Mouse (Mus musculus) ovary, adult 18-20 months (tissue): ENCODE measurements around the gene Ankrd33b.

ENCODE experiments used
- DNase-seq: peaks from one replicate; pipeline ENCODE4 v3.0.0; 2022; ENCODE audit warnings: low spot score, mixed read lengths

The Ankrd33b gene

DNA sequence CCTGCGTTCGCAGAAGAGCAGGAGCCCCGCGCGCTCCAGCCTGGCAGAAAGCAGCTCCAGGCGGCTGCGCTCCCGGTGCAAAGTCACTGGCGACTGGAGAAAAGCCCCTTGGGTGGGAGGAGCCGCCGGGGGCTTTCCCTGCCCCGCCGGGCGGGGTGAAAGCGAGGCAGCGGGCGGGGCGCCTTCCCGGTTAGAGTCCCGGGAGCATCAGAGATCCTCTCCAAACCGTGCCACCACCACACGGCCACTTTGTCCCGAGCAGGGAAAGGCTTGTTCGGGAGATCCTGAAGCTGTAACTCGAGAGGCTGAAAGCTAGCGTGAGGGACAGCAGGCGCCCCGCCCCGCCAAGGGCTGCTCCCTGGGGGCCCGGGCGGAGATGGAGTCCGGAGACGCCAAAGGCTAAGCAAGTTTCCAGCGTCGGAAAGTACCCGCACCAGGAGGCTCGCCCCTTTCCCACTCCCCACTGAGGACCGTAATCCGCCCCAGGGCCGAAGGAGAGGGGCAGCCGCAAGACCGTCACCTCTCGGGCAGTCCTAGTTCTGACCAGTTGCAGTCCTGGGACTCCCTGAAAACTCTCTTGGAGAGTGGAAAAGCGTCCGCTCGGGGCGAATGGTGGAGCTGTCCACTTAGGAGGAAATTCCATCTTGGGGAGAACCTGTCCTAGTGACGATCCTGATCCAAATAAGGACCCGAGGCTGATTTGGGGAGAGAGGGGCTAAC, at the start of gene Ankrd33b:
TSS of gene Ankrd33b (minus strand) at position 246 of the 720 bp plus-strand sequence.
- DNase-seq, result no peak

- no peak for DNase-seq
Measured at GRCm38 (mm10) chr15:31415181-31415580, 47.7 kb upstream of the Ankrd33b start.

GRCm38 (mm10) chr15:31414179-31414898, 46.8 kb upstream of the Ankrd33b start:
- DNase-seq, result no peak

DNA sequence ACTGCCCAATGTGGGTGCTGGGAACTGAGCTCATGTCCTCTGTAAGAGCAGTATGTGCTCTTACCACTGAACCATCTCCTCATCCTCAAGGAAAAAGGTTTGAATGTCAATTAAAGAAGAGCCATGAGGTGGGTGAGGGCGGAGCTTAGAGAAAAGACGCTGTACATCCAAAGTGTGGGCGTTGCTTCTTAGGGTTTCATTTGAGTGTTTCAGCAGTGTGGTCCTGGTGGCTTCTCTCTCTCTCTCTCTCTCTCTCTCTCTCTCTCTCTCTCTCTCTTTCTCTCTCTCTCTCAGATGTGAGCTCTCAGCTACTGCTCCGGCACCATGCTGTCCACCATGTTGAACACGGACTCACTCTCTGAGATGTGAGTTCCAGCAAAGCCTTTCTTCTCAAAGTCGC, 46.1 kb upstream of the Ankrd33b start:
- DNase-seq, result no peak

GRCm38 (mm10) chr15:31412933-31413332, 45.4 kb upstream of the Ankrd33b start:
- no peak for DNase-seq

DNA sequence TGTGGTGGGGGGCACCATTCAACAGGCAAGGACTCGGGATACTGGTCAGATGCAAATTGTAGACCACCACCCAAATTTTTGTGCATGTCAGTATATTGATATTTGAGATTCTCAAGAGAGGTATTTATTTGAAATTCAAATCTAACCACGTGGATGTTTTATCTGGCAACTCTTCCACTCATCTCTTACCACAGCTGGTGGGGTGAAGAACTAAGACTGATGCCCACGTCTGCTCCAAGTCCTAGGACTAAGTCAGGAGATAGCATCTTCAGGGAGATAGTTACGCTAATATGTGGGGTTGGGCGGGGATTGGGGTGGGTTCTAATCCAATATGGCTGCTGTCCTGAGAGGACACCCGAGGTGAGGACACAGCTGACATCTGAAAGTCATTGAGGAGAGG, 44.9 kb upstream of the Ankrd33b start:
- no peak for DNase-seq

DNA sequence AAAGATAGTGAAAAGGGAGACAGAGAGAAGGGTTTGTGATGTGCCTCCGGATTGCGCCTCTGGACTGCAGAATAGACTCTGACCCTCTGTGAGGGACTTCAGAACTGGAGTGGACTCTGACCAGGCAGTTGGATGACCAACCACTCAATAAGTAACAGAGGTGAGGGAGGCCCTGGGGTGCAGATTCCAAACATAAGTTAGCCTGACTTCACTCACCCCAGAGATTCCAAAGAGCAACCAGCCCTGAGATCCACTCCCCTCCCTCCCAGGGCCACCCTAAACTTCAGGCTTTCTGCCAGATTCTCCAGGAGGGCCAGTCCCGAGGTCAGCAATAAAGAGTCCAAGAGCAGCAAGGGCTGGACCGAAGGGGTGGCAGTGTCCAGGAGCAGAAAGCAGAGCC, 40.0 kb upstream of the Ankrd33b start:
- no peak for DNase-seq

- DNase-seq, result no peak
Measured at GRCm38 (mm10) chr15:31406881-31407280, 39.4 kb upstream of the Ankrd33b start.

- no peak for DNase-seq
Measured at GRCm38 (mm10) chr15:31404346-31404745, 36.8 kb upstream of the Ankrd33b start.

DNA sequence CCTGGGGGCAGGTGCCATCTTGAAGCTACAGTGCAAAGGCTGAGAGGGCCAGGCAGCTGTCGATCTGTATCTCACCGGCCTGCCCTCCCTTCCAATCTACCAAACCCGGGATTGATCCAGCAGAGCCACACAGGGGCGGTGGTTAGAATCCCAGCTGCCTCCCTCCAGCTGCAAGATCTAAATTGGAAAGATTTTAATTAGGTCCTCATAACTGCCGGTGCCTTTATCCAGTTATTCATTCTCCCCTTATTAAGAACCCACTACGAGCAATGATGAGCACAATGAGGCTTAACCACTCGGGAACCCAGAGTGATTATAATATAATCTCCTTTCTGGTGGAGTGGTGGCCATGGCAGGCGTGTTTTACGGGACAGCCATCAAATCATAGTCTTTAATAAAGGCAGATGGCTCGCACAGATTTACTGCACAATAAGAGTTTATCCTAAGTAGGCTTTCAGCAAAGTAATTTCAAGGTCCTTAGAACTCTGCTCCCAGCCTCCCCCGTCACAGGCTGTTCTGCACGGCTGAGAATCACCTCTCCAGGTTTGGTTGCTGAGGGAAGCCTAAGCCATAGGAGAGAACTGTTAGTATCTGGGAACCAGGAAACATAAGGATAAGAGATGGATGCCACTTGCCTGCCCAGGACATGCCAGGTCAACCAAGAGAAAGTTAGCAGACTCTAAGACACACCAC, 34.8 kb upstream of the Ankrd33b start:
- DNase-seq, result no peak

- no peak for DNase-seq
Measured at GRCm38 (mm10) chr15:31400974-31401373, 33.4 kb upstream of the Ankrd33b start.

DNA sequence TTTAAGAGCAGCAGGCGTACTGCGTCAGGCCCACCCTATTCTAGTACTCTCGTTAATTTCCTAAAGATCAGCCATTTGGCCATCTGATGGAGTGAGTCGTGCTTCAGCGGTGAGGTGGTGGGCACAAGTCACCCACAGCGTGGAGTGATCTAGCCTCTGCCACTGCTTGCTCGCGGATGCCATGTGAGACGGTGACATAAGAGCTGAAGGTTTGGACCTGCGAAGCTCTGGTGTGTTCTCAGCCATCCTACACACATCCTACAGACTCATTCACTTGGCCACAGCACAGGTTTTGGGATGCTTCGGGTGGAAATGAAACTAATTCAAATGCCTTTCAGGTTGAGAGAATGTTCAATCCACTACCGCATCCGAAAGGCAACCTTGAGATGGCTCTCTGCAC, 31.2 kb upstream of the Ankrd33b start:
- DNase-seq, result no peak

DNA sequence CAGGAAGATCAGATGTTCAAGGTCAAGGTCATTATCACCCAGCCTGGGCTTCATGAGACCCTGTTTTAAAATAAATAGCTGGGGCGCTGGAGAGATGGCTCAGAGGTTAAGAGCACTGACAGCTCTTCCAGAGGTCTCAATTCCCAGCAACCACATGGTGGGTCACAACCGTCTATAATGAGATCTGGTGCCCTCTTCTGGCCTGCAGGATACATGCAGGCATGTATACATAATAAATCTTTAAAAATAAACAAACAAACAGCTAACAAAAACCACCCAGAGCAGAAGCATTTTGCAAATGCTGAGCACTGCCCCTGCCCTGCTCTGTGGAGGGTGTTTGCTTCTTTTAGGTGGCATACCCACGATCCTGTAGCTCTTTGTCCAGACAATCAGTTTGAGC, 29.9 kb upstream of the Ankrd33b start:
- DNase-seq, result no peak

DNA sequence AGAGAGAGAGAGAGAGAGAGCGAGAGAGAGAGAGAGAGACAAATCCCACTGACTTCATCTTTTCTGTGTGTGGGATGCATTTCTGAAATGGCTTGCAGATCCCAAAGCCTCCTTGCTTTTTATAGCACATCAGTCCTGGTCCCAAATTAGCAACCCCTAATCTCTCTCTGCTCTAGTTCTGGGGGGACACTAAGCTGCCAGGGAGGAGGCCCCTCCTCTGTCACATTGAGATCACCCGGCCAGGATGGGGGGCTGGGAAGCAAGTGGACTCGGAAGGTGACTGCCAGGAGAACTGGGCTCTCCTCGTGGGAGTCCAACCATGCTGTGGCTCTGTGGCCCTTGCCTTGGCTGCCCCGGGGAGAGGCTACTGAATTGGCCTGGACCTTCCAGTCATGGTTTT, 29.2 kb upstream of the Ankrd33b start:
- DNase-seq, result no peak

DNA sequence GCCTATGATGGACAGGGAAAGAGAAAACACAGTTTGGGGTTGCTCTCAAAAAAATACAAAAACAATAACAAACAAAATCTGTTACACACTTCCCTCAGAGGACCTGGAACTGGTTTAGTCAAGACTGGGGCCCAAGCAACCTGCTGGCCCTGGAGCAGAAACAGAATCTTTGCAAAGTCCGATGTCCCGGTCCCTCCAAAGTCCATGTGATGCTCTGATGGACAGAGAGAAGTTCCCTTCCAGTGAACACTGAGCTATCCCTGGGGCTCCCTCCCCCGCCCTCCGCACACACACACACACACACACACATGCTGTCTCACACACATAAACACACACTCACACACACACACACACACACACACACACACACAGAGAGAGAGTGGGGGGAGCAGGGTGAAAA, 28.5 kb upstream of the Ankrd33b start:
- no peak for DNase-seq

GRCm38 (mm10) chr15:31393402-31393801, 25.9 kb upstream of the Ankrd33b start:
- no peak for DNase-seq

GRCm38 (mm10) chr15:31392705-31393104, 25.2 kb upstream of the Ankrd33b start:
- DNase-seq, result no peak

DNA sequence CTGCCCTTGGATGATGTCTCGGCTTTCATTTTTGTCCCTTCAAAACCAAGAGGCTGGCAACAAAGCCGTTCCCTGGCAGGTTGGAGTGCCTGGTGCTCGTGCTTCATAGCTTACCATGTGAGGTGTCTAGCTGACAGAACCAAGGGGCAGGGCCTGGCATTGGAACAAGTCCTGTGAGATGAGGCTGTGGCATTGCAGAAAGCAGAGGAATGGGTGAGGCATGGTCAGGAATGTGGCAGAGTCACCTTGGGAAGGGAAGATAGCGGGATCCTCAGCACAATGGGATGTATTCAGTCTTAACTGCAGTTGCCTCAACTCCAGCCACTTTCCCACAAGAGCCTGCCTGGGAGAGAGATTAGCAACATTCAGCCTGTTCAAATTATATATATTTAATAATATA, 24.6 kb upstream of the Ankrd33b start:
- DNase-seq, result no peak

GRCm38 (mm10) chr15:31381936-31382468, 14.5 kb upstream of the Ankrd33b start:
- no peak for DNase-seq

GRCm38 (mm10) chr15:31379471-31379870, 11.9 kb upstream of the Ankrd33b start:
- no peak for DNase-seq

- no peak for DNase-seq
Measured at GRCm38 (mm10) chr15:31375212-31375611, 7.7 kb upstream of the Ankrd33b start.

DNA sequence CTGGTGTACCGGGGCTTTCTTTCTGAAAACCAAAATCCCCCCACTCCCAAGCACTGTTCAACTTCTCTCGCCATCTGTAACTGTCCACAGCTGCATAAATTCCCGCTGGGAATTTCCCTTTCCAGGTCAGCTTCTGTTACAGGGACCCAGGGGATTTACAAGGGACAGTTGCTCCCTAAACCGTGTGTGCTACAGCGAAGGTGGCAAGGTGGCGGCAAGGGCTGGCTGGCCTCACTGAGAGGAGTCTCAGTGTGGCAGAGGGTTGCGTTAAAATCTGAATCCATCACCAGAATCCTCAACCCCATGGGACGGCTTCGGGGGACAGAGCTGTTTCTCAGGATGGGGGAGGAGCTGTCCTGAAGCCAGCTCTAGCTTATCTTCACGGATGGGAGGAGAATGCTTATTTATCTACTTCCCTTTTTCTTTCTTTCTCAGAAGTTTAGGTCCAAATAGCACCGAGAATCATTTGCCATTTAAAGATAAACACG, 1.6 kb upstream of the Ankrd33b start:
- no peak for DNase-seq

- DNase-seq, result no peak
Measured at GRCm38 (mm10) chr15:31368556-31368955, 1.0 kb upstream of the Ankrd33b start.
